8 mouse cellular contexts compared by ENCODE assay signal in the genomic region with DNA sequence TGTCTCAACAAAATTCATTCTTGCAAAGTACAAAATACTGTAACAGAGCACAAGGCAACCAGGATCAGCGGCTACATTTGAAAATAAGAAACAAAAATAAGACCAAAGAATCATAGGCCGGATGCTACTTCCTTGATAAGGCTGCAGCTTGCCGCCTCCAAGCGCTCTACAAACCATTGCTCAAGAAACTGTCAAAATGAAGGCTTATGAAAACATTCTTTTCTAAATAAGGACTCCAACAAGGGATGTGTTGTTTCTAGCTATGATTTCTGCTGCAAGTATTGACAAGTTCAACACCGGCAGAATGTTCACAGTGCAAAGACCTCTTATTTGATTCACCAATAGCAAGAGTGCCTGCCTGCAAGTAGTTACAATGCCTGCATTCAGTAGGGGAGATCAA. TPM values are rescaled to one million over a fixed set of nuclear protein-coding genes. Genes with fewer than 3 reads are reported as not detected.
A peak's percentile ranks its signal among the peaks of the same experiment; 100 is the strongest.
DNase-seq lines count a peak whose midpoint lies in the region; ATAC-seq and TF ChIP-seq lines count a peak whose summit lies in the region.

No protein-coding gene starts in this region.

- H3K27ac ChIP-seq in layer of hippocampus, adult 2 months, result peak overlapping the region; percentile 93
- H3K27ac ChIP-seq in bone marrow, adult 2 months (ENCODE audit: control insufficient read depth, insufficient read depth, low read depth, low read length, poor library complexity), result no peak overlapping the region
- H3K27ac ChIP-seq in hindbrain, embryonic 14.5 days, result no peak overlapping the region

- H3K27me3 ChIP-seq in hindbrain, embryonic 14.5 days (ENCODE audit: control insufficient read depth, insufficient read depth, low read length), result no peaks in the 10 kb centered on the region

- TF ChIP-seq CTCF in layer of hippocampus, adult 2 months (conservative IDR thresholded peaks at IDR 0.05), result no peak
- TF ChIP-seq CTCF in bone marrow, adult 2 months (IDR thresholded peaks at IDR 0.05; ENCODE audit: control insufficient read depth, insufficient read depth, low read length), result no peak

- 2% methylated on average over 5 of the region's 5 CpGs for WGBS in bone marrow, adult 2 months
- 40% methylated on average over 5 of the region's 5 CpGs for WGBS in hindbrain, embryonic 14.5 days

- H3K9me3 ChIP-seq in hindbrain, embryonic 14.5 days (ENCODE audit: control insufficient read depth, low read length), result no peaks in the 10 kb centered on the region

- TF ChIP-seq POLR2A in bone marrow, adult 2 months (IDR thresholded peaks at IDR 0.05; ENCODE audit: borderline replicate concordance, control insufficient read depth, low read depth, low read length), result no peak

- peak overlapping the region; percentile 62 for H3K4me2 ChIP-seq in hindbrain, embryonic 14.5 days (replicated peaks)

- DNase-seq in layer of hippocampus, adult 2 months (ENCODE audit: low spot score in 2 of 2), result no peak
- DNase-seq in layer of hippocampus, postnatal 25 days (ENCODE audit: extremely low spot score in 1 of 2, low spot score in 1 of 2), result no peak
- no peak for DNase-seq in hindbrain, embryonic 14.5 days (ENCODE audit: low spot score)
- peak; percentile 35 for DNase-seq in lung, postnatal 36 days
- no peak for DNase-seq in retina, embryonic 14.5 days (ENCODE audit: low spot score)
- DNase-seq in adrenal gland, postnatal 4 days (ENCODE audit: low spot score in 2 of 2), result no peak
- DNase-seq in spleen, postnatal 4 days (ENCODE audit: low spot score in 2 of 2), result no peak

- H3K4me3 ChIP-seq in layer of hippocampus, adult 2 months, result peak overlapping the region; percentile 95
- H3K4me3 ChIP-seq in bone marrow, adult 2 months (replicated peaks; ENCODE audit: control insufficient read depth, low read depth, low read length), result peak overlapping the region; percentile 80
- peak overlapping the region; percentile 98 for H3K4me3 ChIP-seq in hindbrain, embryonic 14.5 days (replicated peaks; ENCODE audit: low read length)

- no peaks in the 10 kb centered on the region for H3K36me3 ChIP-seq in hindbrain, embryonic 14.5 days (replicated peaks; ENCODE audit: control insufficient read depth, insufficient read depth)

- peaks cover 1% of the 10 kb centered on the region; the same call in 1 of the 2 replicates for H3K4me1 ChIP-seq in bone marrow, adult 2 months (ENCODE audit: control insufficient read depth, insufficient read depth, low read length)
- H3K4me1 ChIP-seq in hindbrain, embryonic 14.5 days (replicated peaks; ENCODE audit: control insufficient read depth, insufficient read depth, low read length), result peaks cover 15% of the 10 kb centered on the region

- ATAC-seq in hindbrain, embryonic 14.5 days (ENCODE audit: low FRiP score), result no peak

- peak overlapping the region; percentile 86 for H3K9ac ChIP-seq in hindbrain, embryonic 14.5 days

RNA-seq across cellular contexts. Expression of gene Fryl, which starts 1.8 kb away (rescaled TPM):
- 10 to 100 TPM; 66.0 to 81.4 TPM for total RNA-seq in layer of hippocampus, adult 2 months (2021)
- total RNA-seq in layer of hippocampus, postnatal 25 days (2021), result 10 to 100 TPM; 60.0 to 65.0 TPM
- polyA plus RNA-seq in bone marrow, adult 2 months (2011; ENCODE audit: insufficient read depth, insufficient read length, low replicate concordance, missing spikeins), result 88.1 and 157 TPM in 2 replicates
- polyA plus RNA-seq in hindbrain, embryonic 14.5 days (2014; fragmentation: Nextera tagmentation; extraction: Ambion mirVana), result 40.7 and 45.2 TPM in 2 replicates
- 10 to 100 TPM; 49.7 to 55.7 TPM for total RNA-seq in adrenal gland, postnatal 4 days (2021)

RNA-seq across cellular contexts. Expression of gene Ociad1, which starts 37.9 kb away (rescaled TPM):
- total RNA-seq in layer of hippocampus, adult 2 months (2021), result 100 to 1,000 TPM; 463 to 472 TPM
- 100 to 1,000 TPM; 454 to 476 TPM for total RNA-seq in layer of hippocampus, postnatal 25 days (2021)
- 136 and 217 TPM in 2 replicates for polyA plus RNA-seq in bone marrow, adult 2 months (2011; ENCODE audit: insufficient read depth, insufficient read length, low replicate concordance, missing spikeins)
- polyA plus RNA-seq in hindbrain, embryonic 14.5 days (2014; fragmentation: Nextera tagmentation; extraction: Ambion mirVana), result 226 and 246 TPM in 2 replicates
- total RNA-seq in adrenal gland, postnatal 4 days (2021), result 100 to 1,000 TPM; 203 to 214 TPM
